Mouse (Mus musculus) layer of hippocampus, adult 9-11 months (tissue): ENCODE data around the gene P2ry6.

Experiments
- DNase-seq: peaks from one replicate; pipeline ENCODE4 v3.0.0; 2022

P2ry6 gene

GRCm38 (mm10) chr7:100937481-100937880 is 37.0 kb downstream of the P2ry6 start:
- DNase-seq: no peak

GRCm38 (mm10) chr7:100933520-100933919 is 40.9 kb downstream of the P2ry6 start:
- no peak for DNase-seq

- DNase-seq: peak; percentile 73
Observed at GRCm38 (mm10) chr7:100932481-100933007, 41.9 kb downstream of the P2ry6 start.

GRCm38 (mm10) chr7:100931926-100932480 is 42.4 kb downstream of the P2ry6 start, which contains the start of gene Arhgef17:
Arhgef17 (minus strand) TSS chr7:100932107.
- no peak for DNase-seq

- no peak for DNase-seq
Observed at GRCm38 (mm10) chr7:100931316-100931925, 43.0 kb downstream of the P2ry6 start.

- no peak for DNase-seq
Observed at GRCm38 (mm10) chr7:100930619-100931315, 43.7 kb downstream of the P2ry6 start.

GRCm38 (mm10) chr7:100929639-100930303 is 44.7 kb downstream of the P2ry6 start:
- no peak for DNase-seq

GRCm38 (mm10) chr7:100928456-100928855 is 46.0 kb downstream of the P2ry6 start:
- no peak for DNase-seq

GRCm38 (mm10) chr7:100927287-100928000 is 47.0 kb downstream of the P2ry6 start:
- no peak for DNase-seq

GRCm38 (mm10) chr7:100926311-100926923 is 48.0 kb downstream of the P2ry6 start:
- peak; percentile 85 for DNase-seq

- DNase-seq: no peak
Observed at GRCm38 (mm10) chr7:100924674-100925445, 49.6 kb downstream of the P2ry6 start.

GRCm38 (mm10) chr7:100924200-100924599 is 50.2 kb downstream of the P2ry6 start:
- no peak for DNase-seq

GRCm38 (mm10) chr7:100922907-100923306 is 51.5 kb downstream of the P2ry6 start:
- no peak for DNase-seq

GRCm38 (mm10) chr7:100921289-100921688 is 53.2 kb downstream of the P2ry6 start:
- no peak for DNase-seq

- DNase-seq: no peak
Observed at GRCm38 (mm10) chr7:100919809-100920107, 54.7 kb downstream of the P2ry6 start.

GRCm38 (mm10) chr7:100919006-100919808 is 55.2 kb downstream of the P2ry6 start:
- no peak for DNase-seq

- no peak for DNase-seq
Observed at GRCm38 (mm10) chr7:100918176-100918575, 56.3 kb downstream of the P2ry6 start.

GRCm38 (mm10) chr7:100917751-100918150 is 56.7 kb downstream of the P2ry6 start:
- DNase-seq: no peak

GRCm38 (mm10) chr7:100916526-100916925 is 57.9 kb downstream of the P2ry6 start:
- DNase-seq: no peak

- DNase-seq: no peak
Observed at GRCm38 (mm10) chr7:100915204-100915603, 59.2 kb downstream of the P2ry6 start.

GRCm38 (mm10) chr7:100911791-100912190 is 62.7 kb downstream of the P2ry6 start:
- DNase-seq: no peak
